Mouse (Mus musculus): ENCODE data around the gene Arhgap19. TPM values are rescaled to one million over a fixed set of nuclear protein-coding genes. Genes with fewer than 3 reads are reported as not detected.

Arhgap19 gene
- polyA plus RNA-seq, 2 experiments from 2014 or later: 6.7 to 7.1 TPM

GRCm38 (mm10) chr19:41831718-41832391 is 30.0 kb upstream of the Arhgap19 start:
- ATAC-seq: no peak

DNA sequence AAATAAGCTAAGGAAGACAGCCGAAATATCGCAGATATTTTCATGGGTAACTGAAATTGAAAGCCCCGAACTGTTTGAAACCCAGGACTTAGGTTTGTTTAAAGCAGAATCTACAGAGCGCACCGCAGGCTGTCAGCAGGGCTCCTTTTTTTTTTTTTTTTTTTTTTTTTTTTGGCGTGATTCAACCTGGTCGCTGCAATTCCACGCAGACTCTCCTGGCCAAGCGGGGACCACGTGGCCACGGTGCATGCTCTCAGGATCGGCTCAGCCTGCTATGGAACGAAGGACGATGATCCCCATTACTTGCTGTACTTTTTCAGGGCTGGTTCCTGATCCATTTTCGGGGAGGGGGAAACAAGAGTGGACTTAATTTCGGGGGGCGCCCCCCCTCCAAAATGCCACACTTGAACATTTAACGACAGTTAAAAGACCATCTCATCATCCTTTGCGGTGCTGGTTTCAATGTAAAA is 29.3 kb upstream of the Arhgap19 start:
- no peak for ATAC-seq

GRCm38 (mm10) chr19:41830106-41831031 is 28.5 kb upstream of the Arhgap19 start:
- peak; percentile 69 for ATAC-seq

GRCm38 (mm10) chr19:41829381-41830105 is 27.7 kb upstream of the Arhgap19 start, which contains the start of gene Frat1:
Gene Frat1 (plus strand): TSS chr19:41829970.
- ATAC-seq: peak; percentile 86

DNA sequence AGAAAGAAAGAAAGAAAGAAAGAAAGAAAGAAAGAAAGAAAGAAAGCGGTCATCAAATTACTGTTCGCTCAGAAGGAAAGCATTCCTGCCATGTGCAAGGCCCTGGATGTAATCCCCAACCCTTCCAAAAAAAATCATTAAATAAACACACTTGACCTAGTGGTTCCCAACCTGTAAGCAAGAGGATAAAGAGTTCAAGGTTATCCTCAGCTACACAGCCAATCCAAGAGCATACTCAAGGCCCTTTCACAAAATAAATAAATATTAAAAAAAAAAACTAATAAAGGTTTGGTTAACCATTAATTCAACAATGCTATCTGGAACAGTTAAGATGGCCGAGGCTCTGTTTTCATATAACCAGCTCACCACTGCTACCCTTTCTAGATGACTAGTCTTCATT is 27.1 kb upstream of the Arhgap19 start:
- no peak for ATAC-seq

DNA sequence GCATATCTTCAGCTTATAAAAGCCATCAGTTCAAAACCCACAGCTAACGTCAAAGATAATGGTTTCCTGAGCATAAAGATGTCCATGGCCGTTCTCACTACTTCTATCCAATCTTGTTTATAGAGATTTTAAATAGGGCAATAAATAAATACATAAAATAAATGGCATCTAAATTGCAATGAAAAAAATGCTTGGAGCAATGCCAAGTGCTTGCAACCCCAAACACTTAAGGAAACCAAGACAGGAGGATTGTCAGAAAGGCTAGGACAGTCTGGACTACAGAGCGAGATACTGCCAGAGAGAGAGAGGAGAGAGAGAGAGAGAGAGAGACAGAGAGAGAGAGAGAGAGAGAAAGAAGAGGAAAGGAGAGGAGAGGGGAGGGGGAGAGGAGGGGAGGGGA is 24.7 kb upstream of the Arhgap19 start:
- ATAC-seq: no peak

DNA sequence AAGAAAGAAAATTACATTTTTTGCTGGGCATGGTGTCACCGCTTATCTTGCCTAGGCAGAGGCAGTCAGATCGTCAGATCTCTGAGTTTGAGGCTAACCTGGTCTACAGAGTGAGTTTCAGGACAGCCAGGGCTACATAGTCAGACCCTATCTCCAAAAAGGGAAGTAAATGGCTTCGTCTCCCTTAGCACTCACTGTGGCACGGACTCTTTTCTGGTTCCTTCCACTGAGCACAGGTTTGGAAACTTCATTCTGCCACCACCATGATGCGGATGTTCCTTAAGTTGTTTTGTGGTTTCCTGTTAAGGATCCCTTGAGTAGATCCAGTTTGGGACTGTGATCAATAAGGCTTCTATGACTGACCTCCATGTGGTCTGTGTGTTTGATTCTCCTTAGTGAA is 23.1 kb upstream of the Arhgap19 start:
- no peak for ATAC-seq

GRCm38 (mm10) chr19:41822589-41822988 is 20.7 kb upstream of the Arhgap19 start:
- ATAC-seq: no peak

DNA sequence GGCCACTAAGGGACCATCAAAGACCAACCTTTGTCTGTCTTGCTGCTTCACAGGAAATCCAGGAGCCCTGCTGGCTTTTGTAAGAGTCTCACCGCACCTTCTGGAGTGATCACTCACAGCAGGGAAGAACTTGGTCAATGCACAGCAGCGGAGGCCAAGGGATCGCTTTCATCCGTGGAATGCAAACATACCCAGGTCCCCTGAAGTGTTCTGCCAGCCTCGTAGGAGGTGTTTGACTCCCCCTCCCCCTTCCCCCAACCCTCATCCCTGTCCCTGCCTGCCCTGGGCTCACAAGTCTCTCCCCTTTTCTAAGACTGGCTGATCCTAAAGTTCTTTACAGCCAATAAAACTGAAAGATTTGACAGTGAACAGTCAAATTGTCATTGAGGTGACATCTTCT is 19.6 kb upstream of the Arhgap19 start:
- no peak for ATAC-seq

DNA sequence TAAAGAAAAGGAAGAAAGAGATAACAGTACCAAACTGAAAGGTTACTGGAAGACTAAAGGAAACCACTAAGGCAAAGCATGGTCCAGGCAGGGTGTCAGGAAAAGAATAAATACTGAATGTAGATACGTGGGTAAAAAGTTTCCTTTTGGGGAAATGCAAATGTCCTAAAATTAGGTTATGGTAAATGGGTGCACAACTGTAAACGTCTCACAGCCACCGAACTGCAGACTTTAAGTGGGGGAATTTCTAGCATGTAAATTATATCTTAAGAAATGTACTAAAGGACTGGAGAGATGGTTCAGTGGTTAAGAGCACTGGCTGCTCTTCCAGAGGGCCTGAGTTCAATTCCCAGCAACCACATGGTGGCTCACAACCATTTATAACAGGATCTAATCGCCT is 16.9 kb upstream of the Arhgap19 start:
- ATAC-seq: no peak

- no peak for ATAC-seq
Measured at GRCm38 (mm10) chr19:41817325-41817724, 15.5 kb upstream of the Arhgap19 start.

GRCm38 (mm10) chr19:41816915-41817314 is 15.1 kb upstream of the Arhgap19 start:
- ATAC-seq: no peak

DNA sequence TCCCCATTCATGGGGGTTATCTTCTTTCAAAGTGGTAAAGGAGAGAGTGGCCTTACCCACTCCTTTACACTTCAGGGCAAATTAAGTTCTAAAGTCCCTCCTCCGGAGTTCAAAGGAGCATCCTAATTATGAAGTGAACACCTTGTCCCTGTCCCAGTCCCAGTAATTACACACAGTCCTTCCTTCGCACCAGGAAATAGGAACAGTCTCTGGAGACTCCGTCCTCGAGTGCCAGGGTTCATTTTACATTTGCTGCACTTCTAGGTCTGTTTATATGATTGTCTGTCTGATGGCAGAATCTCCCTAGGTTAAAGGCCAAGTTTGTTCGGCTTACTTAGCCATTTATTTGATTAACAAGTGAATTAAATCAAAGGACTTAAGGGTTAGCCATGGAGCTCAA is 14.6 kb upstream of the Arhgap19 start:
- no peak for ATAC-seq

GRCm38 (mm10) chr19:41813374-41813773 is 11.5 kb upstream of the Arhgap19 start:
- ATAC-seq: no peak

- no peak for ATAC-seq
Measured at GRCm38 (mm10) chr19:41812525-41812924, 10.7 kb upstream of the Arhgap19 start.

- ATAC-seq: no peak
Measured at GRCm38 (mm10) chr19:41810074-41810473, 8.2 kb upstream of the Arhgap19 start.

GRCm38 (mm10) chr19:41808104-41808634 is 6.3 kb upstream of the Arhgap19 start:
- no peak for ATAC-seq

DNA sequence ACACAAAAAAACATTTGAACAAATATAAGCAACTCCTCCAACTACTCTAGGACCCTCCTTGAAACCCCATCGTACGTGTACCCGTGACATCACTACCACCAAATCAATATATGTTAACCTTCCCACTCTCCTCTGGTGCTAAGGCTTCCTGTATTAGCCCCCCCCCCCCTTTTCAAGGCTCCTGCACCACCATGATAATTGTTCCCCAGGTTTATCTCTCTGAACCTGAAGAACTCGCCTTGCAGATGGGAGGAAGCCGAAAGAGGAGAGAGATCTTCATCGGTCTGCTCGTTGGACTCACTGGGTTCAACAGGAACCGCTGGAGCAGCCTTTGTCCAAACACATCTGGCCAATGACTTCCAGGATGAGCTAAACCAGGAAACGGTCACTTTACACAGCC is 5.7 kb upstream of the Arhgap19 start:
- ATAC-seq: no peak

- no peak for ATAC-seq
Measured at GRCm38 (mm10) chr19:41805831-41806230, 4.0 kb upstream of the Arhgap19 start.

- ATAC-seq: no peak
Measured at GRCm38 (mm10) chr19:41803322-41803721, 1.5 kb upstream of the Arhgap19 start.

GRCm38 (mm10) chr19:41800986-41801741 is 683 bp downstream of the Arhgap19 start:
- ATAC-seq: peak; percentile 2

DNA sequence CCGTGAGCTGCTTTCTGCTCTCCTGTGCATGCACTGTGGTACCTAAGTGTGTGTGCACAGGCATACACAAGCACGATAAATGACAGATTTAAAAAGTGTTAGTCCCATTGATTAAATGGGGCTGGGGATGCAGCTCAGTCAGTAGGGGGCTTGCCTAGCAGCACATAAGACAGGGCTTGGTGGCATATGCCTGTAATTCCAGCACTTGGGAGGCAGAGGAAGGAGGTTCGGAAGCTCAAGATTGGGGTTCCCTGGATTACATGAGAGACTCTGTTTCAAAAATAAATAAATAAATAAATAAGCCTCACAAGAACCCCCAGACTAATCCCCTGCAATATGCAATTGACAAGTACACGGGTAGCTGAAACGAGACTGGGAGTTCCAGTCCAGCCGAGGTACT is 1.4 kb downstream of the Arhgap19 start:
- no peak for ATAC-seq
